Mouse (Mus musculus): ENCODE data around the gene Wrap73. TPM values are rescaled to one million over a fixed set of nuclear protein-coding genes. Genes with fewer than 3 reads are reported as not detected.

The Wrap73 gene
- polyA plus RNA-seq, 1 experiment from 2014 or later, result 28.9 TPM

GRCm38 (mm10) chr4:154141009-154141867 is 934 bp upstream of the Wrap73 start:
- Histone ChIP-seq H3K27me3 (replicated peaks) (peaks cover 44% of the 10 kb centered on the region), H3K4me1 (replicated peaks) (peaks cover 23% of the 10 kb centered on the region), H3K9me3 (no peaks in the 10 kb centered on the region), H3K4me2 (replicated peaks) (peak overlapping the region; percentile 93), H3K9ac (no peak overlapping the region), H3K4me3 (replicated peaks) (peak overlapping the region; percentile 45), H3K27ac (no peak overlapping the region), H3K36me3 (no peaks in the 10 kb centered on the region)
- ATAC-seq, result no peak
- WGBS, result 2% methylated on average over 42 of the region's 42 CpGs

- peaks cover 17% of the 10 kb centered on the region for H3K27me3 ChIP-seq (replicated peaks)
- no peak overlapping the region for H3K9ac ChIP-seq
- peaks cover 19% of the 10 kb centered on the region for H3K4me1 ChIP-seq (replicated peaks)
- ATAC-seq, result no peak
- no peaks in the 10 kb centered on the region for H3K9me3 ChIP-seq
- no peak overlapping the region for H3K4me3 ChIP-seq (replicated peaks)
- no peak overlapping the region for H3K4me2 ChIP-seq (replicated peaks)
- 88% methylated on average over 3 of the region's 3 CpGs for WGBS
- H3K27ac ChIP-seq, result no peak overlapping the region
- 0 out of 2 replicates have a peak, but pooled peaks cover 3% of the 10 kb centered on the region for H3K36me3 ChIP-seq
Observed at GRCm38 (mm10) chr4:154144712-154145111, 2.5 kb downstream of the Wrap73 start.

- H3K27ac ChIP-seq, result no peak overlapping the region
- no peak overlapping the region for H3K4me2 ChIP-seq (replicated peaks)
- H3K9ac ChIP-seq, result no peak overlapping the region
- no peak for ATAC-seq
- peaks cover under 1% of the 10 kb centered on the region for H3K27me3 ChIP-seq (replicated peaks)
- WGBS, result 86% methylated on average over 10 of the region's 10 CpGs
- H3K9me3 ChIP-seq, result no peaks in the 10 kb centered on the region
- no peak overlapping the region for H3K4me3 ChIP-seq (replicated peaks)
- H3K36me3 ChIP-seq, result peaks cover 11% of the 10 kb centered on the region; the same call in 1 of the 2 replicates
- H3K4me1 ChIP-seq (replicated peaks), result peaks cover 6% of the 10 kb centered on the region
Observed at GRCm38 (mm10) chr4:154146342-154146741, 4.2 kb downstream of the Wrap73 start.

GRCm38 (mm10) chr4:154154104-154154503 is 11.9 kb downstream of the Wrap73 start:
- Histone ChIP-seq H3K27me3 (replicated peaks) (no peaks in the 10 kb centered on the region), H3K27ac (no peak overlapping the region), H3K4me1 (replicated peaks) (peaks cover under 1% of the 10 kb centered on the region; the same call in 1 of the 2 replicates), H3K36me3 (peaks cover 34% of the 10 kb centered on the region), H3K9ac (no peak overlapping the region), H3K4me2 (replicated peaks) (no peak overlapping the region), H3K9me3 (no peaks in the 10 kb centered on the region), H3K4me3 (replicated peaks) (no peak overlapping the region)
- no peak for ATAC-seq
- WGBS, result 72% methylated on average over 11 of the region's 11 CpGs

DNA sequence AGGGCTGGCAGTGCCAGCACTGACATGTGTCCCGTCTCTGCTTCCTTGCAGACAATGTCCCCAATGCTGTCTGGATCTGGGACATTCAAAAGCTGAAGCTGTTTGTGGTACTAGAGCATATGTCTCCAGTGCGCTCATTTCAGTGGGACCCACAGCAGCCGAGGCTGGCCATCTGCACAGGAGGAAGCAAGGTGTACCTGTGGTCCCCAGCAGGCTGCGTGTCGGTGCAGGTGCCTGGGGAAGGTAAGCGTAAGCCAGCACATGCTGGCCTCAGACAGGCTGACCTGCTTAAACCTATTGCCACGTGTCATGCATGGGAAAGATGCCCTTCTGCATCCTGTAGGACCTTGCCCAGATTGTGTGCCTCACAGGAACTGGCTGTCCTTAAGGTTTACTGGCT is 13.9 kb downstream of the Wrap73 start:
- H3K27me3 ChIP-seq (replicated peaks), result no peaks in the 10 kb centered on the region
- H3K27ac ChIP-seq, result no peak overlapping the region
- H3K9ac ChIP-seq, result no peak overlapping the region
- WGBS, result 86% methylated on average over 7 of the region's 7 CpGs
- no peak for ATAC-seq
- H3K36me3 ChIP-seq, result peaks cover 27% of the 10 kb centered on the region
- peaks cover 6% of the 10 kb centered on the region for H3K4me1 ChIP-seq (replicated peaks)
- H3K9me3 ChIP-seq, result no peaks in the 10 kb centered on the region
- no peak overlapping the region for H3K4me2 ChIP-seq (replicated peaks)
- H3K4me3 ChIP-seq (replicated peaks), result no peak overlapping the region

DNA sequence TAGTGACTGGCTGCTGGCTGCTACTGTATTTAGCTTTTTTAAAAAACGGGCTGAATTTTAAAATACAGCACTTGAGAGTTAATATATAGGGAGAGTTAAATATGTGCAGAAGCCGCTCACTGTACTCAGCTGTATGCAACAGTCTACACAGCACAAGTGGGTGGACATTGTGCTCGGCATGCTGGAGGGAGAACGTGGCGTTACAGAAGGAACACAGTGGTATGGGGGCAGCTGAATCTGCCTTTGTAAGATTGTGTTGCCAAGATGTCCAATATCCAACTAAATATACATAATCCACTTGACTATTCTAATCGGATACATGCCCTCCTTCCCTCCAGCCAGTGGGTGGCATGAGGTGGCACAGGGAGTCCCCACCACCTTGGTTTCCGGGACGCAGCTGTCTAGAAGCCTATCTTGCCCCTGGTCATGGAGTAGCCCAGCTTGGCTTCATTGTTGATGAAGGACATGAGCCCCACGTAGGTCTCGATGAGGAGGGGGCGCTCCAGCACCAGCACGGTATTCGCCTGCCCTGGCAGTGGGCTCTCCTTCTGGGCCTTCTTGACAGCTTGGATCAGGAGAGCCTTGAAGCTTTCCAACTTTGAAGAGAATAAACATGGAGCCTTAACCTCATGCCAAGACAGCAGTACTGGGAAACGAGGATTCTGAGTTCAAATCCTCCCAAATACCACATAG is 15.9 kb downstream of the Wrap73 start:
- ATAC-seq, result no peak
- no peak overlapping the region for H3K4me3 ChIP-seq (replicated peaks)
- no peak overlapping the region for H3K4me2 ChIP-seq (replicated peaks)
- no peak overlapping the region for H3K27ac ChIP-seq
- H3K36me3 ChIP-seq, result peaks cover 19% of the 10 kb centered on the region
- no peaks in the 10 kb centered on the region for H3K9me3 ChIP-seq
- peaks cover 11% of the 10 kb centered on the region for H3K4me1 ChIP-seq (replicated peaks)
- H3K9ac ChIP-seq, result no peak overlapping the region
- 93% methylated on average over 14 of the region's 14 CpGs for WGBS
- H3K27me3 ChIP-seq (replicated peaks), result no peaks in the 10 kb centered on the region

DNA sequence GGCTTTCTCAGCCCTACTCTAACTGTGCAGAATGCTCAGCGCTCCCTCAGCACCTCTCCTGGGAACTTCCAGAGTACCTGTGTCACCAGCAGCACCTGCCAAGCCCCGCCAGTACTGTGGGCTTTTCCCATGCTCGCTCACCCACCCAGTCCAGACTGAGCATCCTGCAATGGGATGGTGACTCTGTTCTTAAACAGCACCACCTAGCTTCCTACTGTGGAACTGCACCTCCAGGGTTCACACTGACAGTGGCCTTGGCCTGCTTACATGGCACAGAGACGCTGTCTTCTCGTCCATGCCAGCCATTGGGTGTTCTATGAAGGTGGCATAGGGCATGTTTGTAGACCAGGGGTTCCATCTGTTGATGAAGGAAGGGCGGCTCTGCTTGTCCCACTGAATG is 16.8 kb downstream of the Wrap73 start:
- Histone ChIP-seq H3K4me1 (replicated peaks) (peaks cover 11% of the 10 kb centered on the region), H3K4me3 (replicated peaks) (no peak overlapping the region), H3K36me3 (peaks cover 19% of the 10 kb centered on the region), H3K4me2 (replicated peaks) (peak overlapping the region; percentile 87), H3K9ac (no peak overlapping the region), H3K27ac (no peak overlapping the region), H3K27me3 (replicated peaks) (no peaks in the 10 kb centered on the region), H3K9me3 (no peaks in the 10 kb centered on the region)
- ATAC-seq, result 0 out of 2 replicates have a peak, but pooled peaks have one; percentile 1
- WGBS, result 17% methylated on average over 6 of the region's 6 CpGs

DNA sequence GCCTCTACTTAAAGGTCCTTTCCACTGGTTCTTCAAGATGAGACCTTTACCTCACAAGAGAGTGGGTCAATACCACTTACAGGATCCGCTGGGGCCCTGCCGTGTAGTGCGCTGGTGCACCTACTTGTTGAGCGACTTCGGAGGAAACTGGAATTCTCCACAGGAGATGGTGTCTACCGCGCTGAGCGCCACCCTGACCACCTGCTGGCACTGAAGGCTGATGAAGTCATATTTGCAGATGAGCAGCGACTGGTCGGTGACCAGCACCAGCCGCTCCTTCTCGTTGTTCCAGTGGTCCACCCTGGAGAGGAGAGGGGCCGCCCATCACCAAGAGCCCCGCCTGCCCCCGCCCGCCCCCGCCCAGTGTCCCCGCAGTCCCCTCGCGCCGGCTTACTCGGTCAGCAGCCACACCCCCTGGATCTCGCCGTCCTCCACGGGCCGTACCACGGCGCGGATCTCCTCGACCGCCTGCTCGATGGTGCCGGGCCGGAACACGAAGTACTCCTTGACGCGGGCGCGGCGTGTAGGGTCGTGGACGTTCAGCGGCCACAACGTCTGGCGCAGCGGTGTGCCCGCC is 17.9 kb downstream of the Wrap73 start:
- peak overlapping the region; percentile 71 for H3K9ac ChIP-seq
- H3K4me2 ChIP-seq (replicated peaks), result peak overlapping the region; percentile 87
- WGBS, result 2% methylated on average over 45 of the region's 47 CpGs
- H3K9me3 ChIP-seq, result no peaks in the 10 kb centered on the region
- H3K27ac ChIP-seq, result peak overlapping the region; percentile 72
- H3K4me1 ChIP-seq (replicated peaks), result peaks cover 11% of the 10 kb centered on the region
- H3K4me3 ChIP-seq (replicated peaks), result peak overlapping the region; percentile 98
- peaks cover 19% of the 10 kb centered on the region for H3K36me3 ChIP-seq
- peak; percentile 62 for ATAC-seq
- no peaks in the 10 kb centered on the region for H3K27me3 ChIP-seq (replicated peaks)

DNA sequence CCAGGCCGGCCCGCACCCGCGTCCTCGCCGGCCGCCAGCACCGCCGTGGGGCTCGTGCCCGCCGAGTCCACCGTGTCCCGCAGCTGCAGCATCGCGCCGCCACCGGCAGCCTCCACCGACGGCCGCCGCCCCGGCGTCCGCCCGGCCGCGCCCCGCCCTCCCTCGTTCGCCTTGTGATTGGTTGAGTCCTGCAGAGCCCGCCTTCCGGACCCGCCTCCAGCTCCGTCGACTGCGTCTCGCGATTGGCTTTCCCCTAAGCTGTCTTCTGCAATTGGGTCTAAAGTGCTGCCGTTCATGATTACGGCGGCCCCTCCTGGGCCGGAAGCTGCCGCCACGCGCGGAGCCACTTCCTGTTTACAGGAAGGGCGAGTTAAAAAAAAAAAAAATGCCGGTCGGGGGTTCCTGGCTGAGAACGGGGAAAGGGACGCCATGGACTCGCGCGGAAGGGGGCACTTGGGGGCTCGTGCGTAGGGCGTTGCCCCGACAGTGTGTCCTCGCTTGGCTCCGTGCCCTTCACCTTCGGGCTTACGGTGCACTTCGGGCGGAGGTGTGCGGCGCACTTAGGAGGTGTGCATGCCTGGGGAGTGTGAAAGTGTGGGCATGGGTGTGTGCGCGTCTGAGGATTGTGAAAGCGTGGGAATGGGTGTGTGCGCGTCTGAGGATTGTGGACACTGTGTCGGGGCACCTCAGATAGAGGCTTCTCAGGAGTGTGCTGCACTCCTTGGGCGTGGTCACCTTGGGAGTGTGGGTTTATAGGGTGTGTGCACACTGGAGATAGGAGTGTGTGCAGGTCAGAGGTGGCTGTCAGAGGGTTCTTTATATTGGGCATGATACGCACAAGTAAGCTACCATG is 18.6 kb downstream of the Wrap73 start, which contains the start of gene Tprgl:
Tprgl (minus strand) TSS at position 129 of the 853 bp plus-strand sequence.
- no peaks in the 10 kb centered on the region for H3K9me3 ChIP-seq
- WGBS, result under 1% methylated on average over 66 of the region's 75 CpGs
- peak within 1 kb of the TSS; percentile 98 for H3K4me3 ChIP-seq (replicated peaks)
- H3K27me3 ChIP-seq (replicated peaks), result no peaks in the 10 kb centered on the region
- H3K27ac ChIP-seq, result peak within 1 kb of the TSS; percentile 72
- H3K9ac ChIP-seq, result peak within 1 kb of the TSS; percentile 71
- H3K4me1 ChIP-seq (replicated peaks), result peaks cover 11% of the 10 kb centered on the region
- H3K4me2 ChIP-seq (replicated peaks), result peak within 1 kb of the TSS; percentile 87
- ATAC-seq, result peak; percentile 97
- H3K36me3 ChIP-seq, result peaks cover 19% of the 10 kb centered on the region

- Histone ChIP-seq H3K36me3 (peaks cover 1% of the 10 kb centered on the region), H3K9ac (no peak overlapping the region), H3K27me3 (replicated peaks) (no peaks in the 10 kb centered on the region), H3K4me2 (replicated peaks) (no peak overlapping the region), H3K4me3 (replicated peaks) (no peak overlapping the region), H3K9me3 (no peaks in the 10 kb centered on the region), H3K4me1 (replicated peaks) (peaks cover 11% of the 10 kb centered on the region), H3K27ac (no peak overlapping the region)
- ATAC-seq, result no peak
- WGBS, result 15% methylated on average over 7 of the region's 7 CpGs
Observed at GRCm38 (mm10) chr4:154163296-154163695, 21.1 kb downstream of the Wrap73 start.

GRCm38 (mm10) chr4:154167053-154167452 is 24.9 kb downstream of the Wrap73 start:
- H3K27ac ChIP-seq, result no peak overlapping the region
- WGBS, result 22% methylated on average over 5 of the region's 5 CpGs
- peaks cover 37% of the 10 kb centered on the region for H3K27me3 ChIP-seq (replicated peaks)

More at GRCm38 (mm10) chr4:154167053-154167452, 24.9 kb downstream of the Wrap73 start:
- peaks cover 23% of the 10 kb centered on the region for H3K4me1 ChIP-seq (replicated peaks)
- H3K9ac ChIP-seq, result no peak overlapping the region
- H3K36me3 ChIP-seq, result no peaks in the 10 kb centered on the region
- H3K4me3 ChIP-seq (replicated peaks), result no peak overlapping the region
- no peak for ATAC-seq
- H3K4me2 ChIP-seq (replicated peaks), result no peak overlapping the region
- H3K9me3 ChIP-seq, result no peaks in the 10 kb centered on the region
